Mouse (Mus musculus) erythroblast, embryonic 14.5 days (primary cell): ENCODE results near the gene Phrf1.

ENCODE experiments used
- GATA1 ChIP-seq: IDR thresholded peaks from 2 replicates; pipeline ENCODE4 v1.6.1; 2012; ENCODE audit warnings: low read length, inconsistent platforms, mixed read lengths
- TAL1 ChIP-seq: IDR thresholded peaks from 3 replicates; pipeline ENCODE4 v1.6.1; 2012; ENCODE audit warnings: low read length, inconsistent platforms, mixed read lengths

DNA sequence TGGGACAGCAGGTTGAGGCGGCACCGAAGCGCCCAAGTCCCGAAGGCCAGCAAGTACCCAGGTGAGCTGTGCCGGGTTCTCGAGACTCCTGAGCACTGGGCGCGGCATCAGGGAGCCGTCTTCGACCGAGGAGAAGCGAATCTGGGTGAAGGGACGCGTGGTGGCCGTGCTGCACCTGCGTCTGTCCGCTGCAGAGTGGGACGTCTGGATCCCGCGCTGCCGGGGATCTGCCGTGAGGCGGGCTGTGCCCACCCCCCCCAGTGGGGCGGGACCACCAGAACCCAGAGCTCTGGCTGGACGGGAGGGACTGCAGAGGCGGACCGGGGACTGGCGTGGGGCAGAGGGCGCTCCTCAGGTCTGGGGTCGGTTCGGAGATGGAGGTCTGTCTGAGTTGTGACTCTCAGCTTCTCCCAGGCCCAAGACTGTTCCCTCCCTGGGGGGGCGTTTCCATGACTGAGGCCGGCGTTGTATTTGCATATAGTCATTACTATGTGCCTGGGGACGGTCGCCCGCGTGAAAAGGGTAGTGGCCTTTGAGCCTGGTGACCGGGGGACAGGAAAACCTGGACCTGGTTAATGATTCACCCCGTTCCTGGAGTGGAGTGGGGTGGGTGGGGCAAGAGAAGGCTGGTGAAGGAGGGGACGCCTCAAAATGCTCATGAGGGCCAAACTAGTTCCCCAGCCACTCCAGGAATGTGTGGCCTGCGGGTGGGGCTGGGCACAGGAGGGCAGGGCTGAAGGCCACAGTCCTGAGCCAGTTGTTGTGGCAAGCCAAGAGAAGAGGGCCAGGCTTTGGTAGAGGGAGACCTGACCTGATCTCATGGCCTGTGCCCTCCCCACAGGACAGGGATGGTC is 12.5 kb upstream of the Phrf1 start:
- no peak for TF ChIP-seq GATA1
- no peak for TF ChIP-seq TAL1
